Mouse (Mus musculus) cerebellum, postnatal 14 days (tissue): ENCODE measurements around the gene Fcrla.

Source experiments
- DNase-seq, 2 experiments: peaks; one replicate each; pipeline ENCODE4 v3.0.0; 2021; ENCODE audit warnings: mixed read lengths in 2 of 2

Fcrla gene

DNA sequence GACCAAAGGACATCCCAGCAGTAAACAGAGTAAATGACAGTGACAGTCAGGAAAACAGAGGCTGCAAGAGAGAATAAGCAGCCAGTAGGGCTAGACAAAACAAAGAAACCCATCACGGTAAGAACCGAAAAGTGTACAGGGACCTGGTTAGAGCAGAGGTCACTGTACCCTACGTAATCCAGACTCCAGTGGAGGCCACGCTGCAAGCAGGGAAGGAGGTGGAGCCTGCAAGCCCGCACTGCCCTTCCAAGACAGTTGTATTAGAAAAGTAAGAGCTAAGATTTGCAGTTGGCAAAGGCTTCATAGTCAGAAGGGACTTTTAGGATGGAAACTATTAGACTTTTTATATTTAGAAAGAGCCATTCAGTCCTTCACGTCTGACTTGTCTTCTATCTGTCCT, 442 bp downstream of the Fcrla start:
- no peak for DNase-seq

DNA sequence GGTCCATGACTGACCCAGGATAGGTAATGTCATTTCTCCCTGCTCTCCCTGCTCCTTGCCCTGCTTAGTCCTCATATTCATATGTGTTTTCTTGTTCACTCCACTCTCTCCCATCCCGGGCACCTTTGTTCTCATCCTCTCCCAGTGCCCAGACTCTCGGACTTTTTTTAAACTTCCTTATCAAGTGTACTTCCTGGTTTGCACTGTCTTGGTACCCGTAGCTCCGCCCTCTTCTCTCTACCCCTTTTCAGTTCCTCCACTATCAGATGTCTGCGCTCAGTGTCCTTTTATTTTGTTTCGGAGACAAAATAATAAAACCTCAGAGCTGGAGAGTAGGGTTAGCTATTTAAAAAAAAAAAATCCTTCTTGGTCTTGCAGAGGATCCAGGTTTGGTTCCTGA, 2.9 kb downstream of the Fcrla start:
- DNase-seq: no peak

DNA sequence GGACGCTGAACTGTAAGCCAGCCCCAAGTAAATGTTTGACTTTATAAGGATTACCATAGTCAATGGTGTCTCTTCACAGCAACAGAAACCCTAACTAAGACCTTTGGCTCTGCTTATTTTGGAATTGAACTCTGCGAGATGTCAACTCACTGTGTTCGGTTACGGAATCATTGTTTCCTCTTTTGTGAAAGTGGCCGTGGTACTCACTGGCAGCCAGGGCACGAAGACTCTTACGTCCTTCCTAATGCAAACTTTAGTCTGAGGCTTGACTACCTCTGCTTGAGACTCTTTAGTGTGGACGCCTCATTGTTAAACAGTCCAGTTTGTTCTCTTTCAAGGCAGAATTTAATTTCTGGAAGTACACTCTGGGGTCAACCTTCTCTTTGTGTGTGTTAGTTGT, 8.1 kb downstream of the Fcrla start:
- DNase-seq: no peak

DNA sequence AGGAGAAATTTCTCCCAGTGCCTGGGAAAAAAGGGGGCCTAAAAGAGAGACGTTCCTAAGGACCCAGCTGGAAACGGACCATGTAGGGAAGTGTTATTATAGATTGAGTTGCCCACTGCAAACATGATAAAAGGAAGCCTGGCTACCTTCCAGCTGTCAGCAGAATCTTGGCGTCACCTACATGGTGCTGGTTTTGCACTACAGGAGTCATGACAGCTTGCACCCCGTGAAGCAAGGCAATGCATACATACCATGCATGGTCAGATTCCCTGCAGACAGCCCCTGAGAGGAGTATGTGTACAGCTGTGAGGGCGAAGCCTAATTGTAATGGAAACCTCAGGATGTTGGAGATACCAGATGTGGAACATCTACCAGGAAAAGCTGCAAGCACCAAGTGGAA, 11.7 kb downstream of the Fcrla start:
- DNase-seq: no peak

DNA sequence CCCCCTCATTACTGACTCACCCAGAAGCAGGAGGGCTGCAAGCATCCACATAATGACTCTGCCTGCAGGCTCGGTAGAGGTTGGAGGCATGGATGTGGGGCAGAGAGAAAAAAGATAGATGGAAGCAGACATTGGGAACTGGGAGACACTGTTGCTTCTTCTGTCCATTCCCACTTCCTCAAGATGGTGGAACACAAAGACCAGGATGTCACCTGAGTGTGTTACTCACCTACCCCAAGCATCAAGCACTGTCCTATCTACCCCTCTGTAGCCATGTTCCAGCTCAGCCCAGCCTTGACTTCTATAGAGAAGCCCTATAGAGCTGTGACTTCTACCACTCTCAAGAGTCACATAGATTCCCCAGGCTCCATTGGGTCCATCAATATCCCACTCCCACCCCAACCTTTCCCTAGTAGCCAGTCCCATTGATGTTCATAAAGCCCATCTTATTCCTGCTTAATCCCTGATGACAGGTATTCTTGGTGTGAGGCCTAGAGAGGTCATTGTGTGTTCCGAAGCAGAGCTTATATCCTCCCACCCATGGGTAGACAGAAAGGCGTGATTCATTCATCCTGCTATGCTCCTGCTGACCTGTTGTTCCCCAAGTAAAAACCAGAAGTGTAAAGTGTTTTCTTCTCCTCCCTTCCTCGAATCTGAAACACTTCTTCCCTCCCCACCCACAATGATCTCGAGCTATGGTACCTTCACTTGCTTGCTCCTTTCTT, 14.3 kb downstream of the Fcrla start, which contains the start of gene Fcrlb:
Fcrlb (minus strand) TSS at position 51 of the 725 bp plus-strand sequence.
- DNase-seq: no peak

DNA sequence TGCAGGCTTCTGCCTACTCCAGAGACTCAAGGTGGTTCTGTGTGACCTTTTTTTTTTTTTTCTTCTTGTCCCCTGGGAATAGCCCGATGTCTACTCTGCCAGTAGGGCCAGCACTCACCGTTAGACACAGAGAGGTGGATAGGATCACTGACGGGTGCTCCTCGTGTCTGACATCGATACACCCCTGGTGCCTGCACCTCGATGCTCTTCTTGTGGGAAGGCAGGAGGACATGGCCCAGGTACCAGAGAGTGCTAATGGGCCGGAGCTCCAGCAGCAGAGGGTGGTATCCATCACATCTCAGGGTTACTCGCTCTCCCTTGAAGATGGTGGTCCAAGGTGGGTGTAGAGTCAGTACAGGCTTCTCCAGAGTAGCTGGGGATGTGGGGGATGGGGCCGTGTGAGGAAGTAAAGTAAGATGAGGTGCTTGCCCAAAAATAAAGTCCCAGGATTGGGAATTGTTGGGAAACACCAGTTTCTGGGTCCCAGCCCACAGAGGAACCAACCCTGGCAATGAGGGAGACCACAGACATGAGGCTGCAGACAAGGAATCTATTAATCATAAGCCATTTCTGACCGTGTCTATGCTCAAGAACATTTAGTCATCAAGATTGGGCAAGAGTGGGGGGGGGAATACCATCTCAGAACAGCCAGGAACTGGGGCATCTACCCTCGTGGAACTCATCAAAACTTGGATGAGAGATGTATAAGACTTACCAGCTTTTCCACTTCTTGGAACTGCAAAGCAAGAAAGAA, 15.3 kb downstream of the Fcrla start:
- no peak for DNase-seq

DNA sequence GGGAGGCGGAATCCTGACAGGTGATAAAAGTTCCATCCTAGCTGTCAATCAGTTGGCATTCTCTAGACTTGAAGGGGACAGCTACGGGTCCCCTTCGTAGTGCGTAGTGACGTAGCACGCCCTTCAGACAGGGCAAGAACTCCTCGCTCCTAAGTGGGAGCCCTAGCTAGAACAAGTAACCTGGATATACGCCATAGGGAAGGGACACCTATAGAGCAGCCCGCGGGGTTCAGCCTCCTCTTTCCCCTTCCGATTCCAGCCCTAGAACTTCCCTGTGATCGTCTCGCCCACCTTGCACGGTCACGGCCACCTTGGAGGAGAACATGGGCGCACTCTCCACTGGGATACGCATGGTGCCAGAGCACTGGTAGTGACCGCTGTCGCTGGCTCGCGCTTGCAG, 19.0 kb downstream of the Fcrla start:
- peak; percentile 22 to 32 for DNase-seq

DNA sequence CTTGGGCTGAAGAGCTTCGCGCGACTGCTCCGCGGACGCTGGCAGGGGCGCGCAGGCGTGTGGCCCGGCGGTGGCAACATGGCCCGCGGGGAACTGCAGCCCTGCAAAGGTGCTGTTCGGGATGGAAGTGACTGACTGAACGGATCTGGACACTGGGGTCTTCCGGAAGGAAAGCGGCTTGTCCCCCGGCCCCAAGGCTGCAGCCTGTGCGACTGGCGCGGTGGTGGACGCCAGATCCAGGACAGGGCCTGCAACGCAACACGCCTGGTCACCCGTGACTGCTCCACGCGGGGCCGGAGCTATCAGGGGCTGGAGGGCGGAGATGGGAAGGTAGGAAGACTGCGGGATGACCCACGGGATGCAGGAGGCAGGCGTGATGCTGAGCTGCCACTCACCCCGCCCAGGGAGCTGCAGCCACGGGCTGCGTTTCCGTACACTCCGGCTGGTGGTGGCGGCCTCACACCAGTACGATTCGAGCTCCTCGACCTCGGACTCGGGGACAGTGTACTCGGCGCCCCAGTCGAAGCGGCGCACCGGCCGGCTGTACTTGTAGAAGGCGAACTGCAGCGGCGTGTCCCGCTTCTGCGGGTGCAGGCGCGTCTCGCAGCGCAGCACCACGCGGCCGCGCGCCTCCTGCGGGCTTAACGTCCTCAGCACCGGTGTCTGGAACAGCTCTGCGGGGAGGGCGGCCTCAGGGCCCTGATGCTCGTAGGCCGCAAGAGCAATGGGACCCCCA, 19.8 kb downstream of the Fcrla start:
- DNase-seq: peak; percentile 61 to 65

DNA sequence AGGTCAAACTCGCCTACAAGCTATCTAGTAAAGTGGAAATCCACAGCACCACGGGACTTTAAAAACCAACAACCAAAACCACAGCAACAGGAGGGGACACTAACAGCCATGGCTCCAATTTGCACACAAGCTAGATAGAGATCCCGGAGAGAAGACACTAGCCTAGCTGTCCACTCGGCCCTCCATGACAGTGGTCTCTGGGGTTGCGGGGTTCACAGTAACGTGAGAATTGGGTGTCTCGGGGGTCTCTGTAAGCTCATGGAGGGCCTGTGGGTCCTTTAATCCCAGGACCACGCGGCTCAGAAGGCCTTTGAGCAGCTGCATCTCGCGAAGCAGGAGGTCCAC, 20.3 kb downstream of the Fcrla start:
- DNase-seq: no peak

DNA sequence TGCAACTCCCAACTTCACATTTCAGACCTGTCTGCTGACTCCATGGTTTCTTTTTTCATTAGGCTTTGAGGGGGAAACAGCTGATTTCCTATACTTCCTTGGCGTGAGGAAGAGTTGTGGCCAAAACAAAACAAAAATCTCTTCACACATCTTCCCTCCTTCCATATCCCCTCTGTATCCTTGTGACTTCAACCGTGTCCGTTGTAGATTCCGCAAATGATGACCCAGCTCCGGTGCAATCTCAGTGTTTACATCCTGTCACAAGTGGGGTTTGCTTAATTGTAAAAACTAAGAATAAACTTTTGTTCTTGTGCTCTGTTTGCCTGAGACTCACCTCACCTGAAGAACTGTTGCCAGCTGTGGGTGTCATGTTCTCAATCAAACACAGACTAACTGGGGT, 23.9 kb downstream of the Fcrla start:
- no peak for DNase-seq

DNA sequence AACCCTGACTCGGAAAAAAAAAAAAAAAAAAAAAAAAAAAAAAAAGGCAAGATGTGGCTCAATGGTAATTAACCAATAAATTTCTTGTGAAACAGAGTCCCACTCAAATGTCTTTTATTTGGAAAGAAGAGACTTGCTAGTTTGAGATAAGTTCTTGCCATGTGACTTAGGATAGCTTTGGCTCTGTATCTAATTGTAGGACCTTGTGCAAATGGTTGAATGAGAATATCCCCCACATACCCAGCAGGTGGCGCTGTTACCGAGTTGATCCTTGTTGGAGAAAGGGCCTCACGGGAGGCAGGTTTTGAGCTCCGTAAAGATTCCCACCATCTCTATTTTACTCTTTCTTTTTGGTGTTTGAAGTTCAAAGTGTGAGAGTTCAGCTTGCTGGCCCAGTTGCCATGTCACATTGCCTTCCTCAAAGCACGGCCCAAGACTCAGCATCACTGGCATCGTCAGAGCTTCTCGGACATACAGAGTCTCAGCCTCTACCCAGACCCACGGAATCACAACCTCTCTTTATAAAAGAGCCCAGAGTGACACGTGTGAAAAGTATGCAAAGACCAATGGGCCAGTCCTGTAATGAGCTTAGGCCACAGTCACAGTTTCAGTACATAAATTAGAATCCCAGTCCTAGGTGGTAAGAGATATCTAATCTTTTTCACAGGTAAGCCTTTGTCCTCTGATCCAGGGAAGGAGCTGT, 25.7 kb downstream of the Fcrla start:
- DNase-seq: peak; percentile 92 to 95

DNA sequence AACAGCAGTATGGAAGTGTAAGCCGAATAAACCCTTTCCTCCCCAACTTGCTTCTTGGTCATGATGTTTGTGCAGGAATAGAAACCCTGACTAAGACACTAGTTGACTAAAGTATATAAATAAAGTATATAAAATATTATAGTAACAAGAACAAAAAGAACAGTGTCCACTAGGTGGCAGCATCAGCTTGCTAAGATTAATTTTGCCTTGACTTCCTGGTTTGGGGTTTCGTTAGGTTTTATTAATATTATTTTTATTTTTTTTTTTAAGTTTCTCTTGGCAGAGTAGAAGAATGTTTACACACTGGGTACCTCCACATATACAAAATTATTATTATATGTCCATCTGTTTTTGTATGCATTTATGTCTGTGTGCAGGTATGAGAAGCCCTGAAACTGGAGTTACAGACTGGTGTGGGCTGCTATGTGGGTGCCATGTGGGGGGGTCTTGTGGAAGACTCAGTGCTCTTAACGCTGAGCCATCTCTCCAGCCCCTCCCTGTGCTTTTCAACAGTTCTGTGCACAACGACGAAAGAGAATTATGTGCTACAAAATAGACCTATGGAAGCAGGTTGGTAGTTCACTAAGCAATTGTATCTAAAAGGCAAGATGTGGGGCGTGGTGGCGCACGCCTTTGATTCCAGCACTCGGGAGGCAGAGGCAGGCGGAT, 26.4 kb downstream of the Fcrla start:
- DNase-seq: peak; percentile 77 to 78

DNA sequence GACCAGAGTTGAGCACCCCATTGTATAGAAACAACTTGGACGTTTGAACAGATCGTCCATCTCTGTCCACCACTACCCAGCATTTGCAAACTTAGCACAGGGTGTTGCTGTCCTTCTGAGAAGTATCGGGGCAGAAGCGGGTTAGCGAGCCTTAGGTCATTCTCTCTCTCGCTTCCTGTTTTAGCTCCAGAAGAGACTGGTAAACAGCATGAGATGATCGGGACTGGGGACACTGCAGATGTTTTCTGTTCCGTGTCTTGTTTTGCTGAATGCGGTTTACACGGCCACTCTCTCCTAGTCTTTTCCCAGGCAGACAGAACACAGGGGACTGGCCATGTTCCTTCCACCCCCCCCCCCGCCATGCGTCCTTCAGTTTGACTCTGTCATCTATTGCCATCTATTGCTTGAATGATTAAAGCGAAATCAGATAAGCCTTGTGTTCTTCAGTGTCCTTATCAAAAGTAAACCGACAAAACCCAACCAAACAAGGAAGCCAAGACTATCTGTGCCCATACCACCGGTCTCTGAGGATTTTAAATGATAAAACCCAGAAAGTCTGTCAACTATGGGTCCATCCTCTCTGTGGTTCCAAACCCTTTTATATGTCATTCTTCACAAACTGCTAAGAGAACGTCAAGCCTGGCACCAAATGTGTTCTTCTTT, 28.8 kb downstream of the Fcrla start:
- DNase-seq: no peak

DNA sequence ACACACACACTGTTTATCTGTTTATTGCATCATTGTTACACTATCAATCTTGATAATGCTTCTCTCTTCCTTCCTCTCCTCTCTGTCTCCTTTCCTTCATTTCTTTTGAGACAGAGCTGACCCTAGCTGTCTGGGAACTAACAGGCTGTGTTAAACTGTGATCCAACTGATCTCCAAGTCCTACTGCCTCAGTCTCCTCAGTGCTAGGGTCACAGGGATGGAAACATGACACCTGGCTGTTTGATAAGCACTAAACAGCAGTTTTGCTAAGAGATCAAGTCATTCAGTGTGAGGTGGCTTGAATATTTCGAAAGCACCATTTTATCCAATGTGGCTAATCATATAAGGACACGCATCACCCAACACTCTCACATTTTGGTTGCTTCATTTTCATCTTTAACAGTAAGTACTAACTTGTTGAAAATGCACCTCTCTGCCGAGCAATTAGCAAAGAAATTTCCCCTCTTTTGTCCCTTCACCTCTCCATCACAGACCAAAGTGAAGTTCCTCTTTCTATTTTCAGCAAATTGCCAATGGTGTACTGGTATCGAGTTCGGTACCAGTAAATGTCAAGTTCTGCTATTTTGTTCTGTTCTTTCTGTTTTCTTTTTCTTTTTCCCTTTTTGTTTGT, 30.6 kb downstream of the Fcrla start:
- no peak for DNase-seq

DNA sequence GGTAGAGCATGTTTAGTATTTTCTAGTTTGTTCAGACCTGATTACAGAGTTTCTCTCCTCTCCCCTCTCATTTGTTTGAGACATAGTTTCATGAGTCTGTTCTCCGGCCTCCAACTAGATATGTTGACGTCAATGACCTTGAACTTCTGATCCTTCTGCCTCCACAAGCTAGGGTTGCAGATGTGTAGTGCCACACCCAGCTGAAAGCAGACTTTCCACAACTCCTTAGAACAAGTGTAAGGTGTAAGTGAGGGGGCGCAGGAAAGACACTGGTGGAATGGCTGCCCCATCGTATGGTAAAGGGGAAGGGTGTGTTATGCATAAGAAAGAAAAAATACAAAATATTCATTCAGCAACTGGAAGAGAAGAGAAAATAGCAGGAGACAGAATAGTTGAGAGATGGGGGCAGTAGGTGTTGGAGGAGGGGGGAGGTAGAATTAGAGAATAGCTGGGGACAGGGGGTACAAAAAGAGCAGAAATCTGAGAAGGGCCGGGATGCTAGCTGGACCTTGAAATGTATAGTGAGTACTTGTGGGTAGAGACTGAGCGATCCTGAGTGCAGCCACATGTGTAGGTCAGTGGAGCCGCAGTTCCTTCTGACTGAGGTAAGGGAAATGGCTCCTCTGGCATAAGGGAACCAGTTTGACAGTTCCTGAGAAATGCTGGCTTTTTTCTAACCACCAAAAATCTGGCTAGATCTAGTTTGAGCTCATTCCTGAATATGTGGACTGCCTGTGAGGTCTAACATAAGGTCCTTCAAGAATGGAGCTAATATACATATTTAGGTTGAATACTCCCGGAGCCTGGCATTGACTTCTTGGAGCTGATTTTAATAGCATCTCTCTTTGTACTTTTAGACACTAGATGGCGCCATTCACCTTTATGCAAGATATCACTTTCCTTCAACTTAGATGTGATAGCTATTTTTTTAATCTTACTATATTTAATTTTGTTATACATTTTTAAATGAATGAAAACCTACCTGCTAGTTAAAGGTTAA, 32.5 kb downstream of the Fcrla start:
- DNase-seq: peak; percentile 34 to 57

DNA sequence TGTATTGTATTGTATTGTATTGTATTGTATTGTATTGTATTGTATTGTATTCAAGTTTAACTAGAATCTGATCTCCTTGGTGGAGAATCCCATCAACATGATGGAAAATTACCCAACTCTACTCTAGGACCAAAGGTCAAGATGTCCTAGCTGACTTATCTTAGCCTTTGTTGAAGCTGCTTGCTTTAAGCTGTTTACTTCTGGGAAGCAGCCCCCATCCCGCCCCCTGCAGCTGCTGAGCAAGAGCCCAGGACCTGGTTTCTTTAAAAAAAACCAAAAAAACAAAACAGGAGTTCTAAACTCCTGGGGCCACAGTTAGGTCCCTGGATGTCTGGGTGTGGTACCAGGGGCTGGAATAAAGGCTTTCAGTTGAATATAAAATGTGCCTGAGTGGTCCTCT, 35.1 kb downstream of the Fcrla start:
- no peak for DNase-seq

DNA sequence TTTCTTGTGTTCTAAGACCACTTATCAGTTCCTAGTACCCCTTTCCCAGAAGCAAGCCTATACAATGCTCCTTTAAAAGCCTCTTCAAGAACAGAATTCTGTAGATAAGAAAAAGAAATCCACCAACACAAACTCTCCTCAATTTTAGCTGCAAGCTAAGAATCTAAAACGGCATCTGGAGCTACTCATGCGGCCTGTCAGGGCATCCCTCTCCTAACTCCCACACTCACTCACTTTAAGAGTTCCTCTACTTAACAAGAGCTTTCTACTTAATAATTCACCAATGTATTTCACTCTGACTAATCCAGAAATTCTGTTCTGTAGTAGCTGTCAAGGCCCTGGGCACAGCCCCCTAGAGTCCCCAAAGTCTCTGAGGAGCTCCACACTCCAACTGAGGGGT, 35.7 kb downstream of the Fcrla start:
- no peak for DNase-seq

DNA sequence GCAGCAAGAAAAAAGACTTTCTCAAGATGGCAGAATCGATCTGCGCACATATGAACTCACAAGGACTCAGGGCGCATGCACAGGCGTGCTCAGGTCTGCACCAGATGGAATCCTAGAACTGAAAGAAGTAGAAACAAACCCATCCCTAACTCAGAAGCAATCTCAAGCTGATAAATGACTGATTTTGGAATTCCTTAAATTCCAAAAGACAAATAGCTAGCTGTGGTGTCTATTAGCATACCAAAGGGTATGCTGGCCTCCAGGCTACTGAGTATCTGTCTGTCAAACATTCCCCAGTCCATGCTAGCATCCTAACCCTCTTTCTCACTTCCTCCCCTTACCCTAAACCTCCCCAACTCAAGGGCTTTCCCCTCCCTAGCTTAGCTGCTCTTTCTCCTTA, 38.1 kb downstream of the Fcrla start:
- DNase-seq: no peak

DNA sequence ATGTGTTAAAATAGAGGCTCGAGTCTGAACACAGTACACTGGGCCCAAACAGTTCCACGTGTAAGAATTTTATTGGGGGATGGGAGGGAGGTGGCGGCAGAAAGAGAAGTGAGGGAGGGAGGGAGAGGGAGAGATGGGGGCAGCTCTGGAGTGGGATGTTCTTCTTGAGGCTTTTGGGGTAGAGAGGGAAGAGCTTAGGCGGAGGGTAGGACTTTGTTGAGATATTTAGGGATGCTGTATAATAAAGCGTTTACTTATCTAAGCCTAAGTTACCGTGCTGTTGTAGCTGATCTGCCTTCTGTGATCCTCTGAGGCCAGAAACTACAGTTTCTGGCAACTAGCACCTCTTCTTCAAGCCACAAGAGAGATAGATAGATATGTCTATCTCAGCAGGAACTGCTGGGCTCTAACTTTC, 41.3 kb downstream of the Fcrla start:
- DNase-seq: no peak

DNA sequence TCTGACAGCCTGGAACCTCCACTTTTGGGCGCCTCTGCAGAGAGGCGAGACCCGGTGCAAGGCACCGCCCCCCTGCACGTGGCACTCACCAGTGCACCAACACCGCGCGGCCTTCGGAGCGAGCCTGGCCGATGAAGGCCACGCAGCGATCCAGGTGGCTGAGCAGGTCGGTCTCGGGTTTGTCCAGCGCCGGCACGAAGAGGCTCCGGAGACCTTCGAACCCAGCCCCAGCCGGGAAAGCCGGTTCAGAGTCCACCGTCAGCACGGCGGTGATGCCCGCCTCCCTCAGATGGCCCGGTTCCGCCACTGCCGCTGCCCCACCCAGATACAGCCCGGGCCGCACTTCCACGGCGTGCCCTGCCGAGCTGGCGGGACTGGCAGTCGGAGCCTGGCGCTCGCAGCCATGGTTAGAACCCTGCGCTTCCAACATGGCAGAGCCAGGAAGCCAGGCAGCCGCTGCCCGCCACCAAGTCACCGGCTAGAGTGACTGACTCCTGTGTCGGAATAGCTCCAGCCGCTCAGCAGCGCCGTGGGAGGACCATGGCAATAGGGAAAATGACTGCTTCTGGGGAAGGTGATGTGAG, 42.3 kb downstream of the Fcrla start, which contains the start of the genes Gm26620 and Dusp12:
Gm26620 (plus strand) TSS at position 88 of the 584 bp plus-strand sequence.
Dusp12 (minus strand) TSS at position 563 of the 584 bp plus-strand sequence.
- DNase-seq: peak; percentile 88 to 89
